Mouse (Mus musculus) megakaryocyte, embryonic 14.5 days (primary cell): Measurements from ENCODE around the gene Dmrt3.

Experiments
- FLI1 ChIP-seq: IDR thresholded peaks from 2 replicates; pipeline ENCODE4 v1.6.1; 2012; ENCODE audit warnings: low read length, inconsistent platforms, mixed read lengths
- GATA1 ChIP-seq: IDR thresholded peaks from 3 replicates; pipeline ENCODE4 v1.6.1; 2012; ENCODE audit warnings: mixed read lengths, low read length, inconsistent platforms, borderline replicate concordance

DNA sequence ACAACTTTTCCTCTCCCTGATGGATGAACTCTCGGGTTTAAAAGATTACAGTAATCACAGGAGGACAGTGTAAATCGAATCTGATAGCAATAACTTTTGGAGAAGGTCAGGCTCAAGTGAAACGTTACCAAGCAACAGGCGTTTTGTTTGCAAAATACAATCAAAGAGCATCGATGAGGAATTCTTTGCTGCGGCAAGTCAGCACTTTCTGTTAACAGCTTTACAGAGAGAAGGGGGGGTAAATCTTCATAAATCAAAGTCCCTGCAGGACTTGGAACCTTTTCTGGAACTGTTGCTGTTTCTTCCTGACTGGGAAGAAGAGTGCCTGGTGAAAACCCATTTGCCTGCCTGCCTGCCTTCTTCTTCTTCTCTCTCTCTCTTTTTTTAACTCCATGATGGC is 5.8 kb downstream of the Dmrt3 start:
- no peak for TF ChIP-seq FLI1
- no peak for TF ChIP-seq GATA1
